Mouse (Mus musculus): Measurements from ENCODE around the gene Smad3.

The Smad3 gene

DNA sequence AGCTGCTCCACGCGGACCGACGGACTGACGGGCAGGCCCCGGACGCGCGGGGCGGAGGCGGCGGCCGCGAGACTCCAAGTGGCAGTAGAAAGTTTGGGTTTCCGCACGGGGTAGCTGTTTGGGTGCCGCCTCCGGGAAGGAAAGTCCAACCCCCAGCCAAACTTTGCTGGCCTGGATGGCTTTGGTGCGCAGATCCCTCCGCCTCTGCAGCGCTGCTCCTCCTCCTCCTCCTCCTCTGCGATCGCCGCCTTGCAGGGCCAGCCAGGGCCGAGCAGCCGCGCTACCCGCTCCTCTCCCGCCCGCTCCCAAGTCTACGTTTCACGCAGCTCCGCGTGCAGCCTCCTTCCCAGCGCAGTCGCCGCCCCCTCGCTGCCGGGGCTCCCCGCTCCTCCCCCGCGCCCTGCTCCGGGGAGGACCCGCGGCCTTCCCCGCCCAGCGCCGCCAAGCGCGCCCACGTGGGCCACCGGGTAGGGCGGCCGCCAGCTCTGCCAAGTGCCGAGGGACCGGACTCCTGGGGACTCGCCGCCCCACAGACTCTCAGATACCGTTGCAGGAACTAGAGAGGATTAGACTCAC lies at the start of gene Smad3:
TSS of gene Smad3 (minus strand) at position 130 of the 576 bp plus-strand sequence.
- DNase-seq: peak; percentile 80 to 83

DNA sequence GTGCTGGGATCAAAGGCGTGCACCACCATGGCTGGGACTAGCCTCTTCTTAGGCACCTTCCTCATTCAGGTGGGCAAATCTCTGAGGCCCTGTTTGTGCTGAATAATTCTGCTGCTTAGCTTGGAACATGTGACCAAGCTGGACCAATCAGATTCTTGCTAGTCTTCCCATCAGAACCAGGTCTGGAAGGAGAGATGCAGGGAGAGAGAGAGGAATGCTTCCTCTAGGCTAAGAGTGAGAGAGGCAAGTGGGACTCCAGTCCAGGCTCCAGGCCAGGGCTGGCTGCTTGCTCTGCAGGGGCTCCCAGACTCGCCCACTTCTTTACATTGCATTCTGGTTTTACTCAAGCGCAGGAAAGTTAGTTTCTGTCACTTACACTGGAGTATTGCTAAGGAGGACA lies 47.1 kb upstream of the Smad3 start:
- no peak for DNase-seq

GRCm38 (mm10) chr9:63803181-63803591 lies 45.4 kb upstream of the Smad3 start:
- no peak for DNase-seq

GRCm38 (mm10) chr9:63802504-63802903 lies 44.7 kb upstream of the Smad3 start:
- DNase-seq: no peak

DNA sequence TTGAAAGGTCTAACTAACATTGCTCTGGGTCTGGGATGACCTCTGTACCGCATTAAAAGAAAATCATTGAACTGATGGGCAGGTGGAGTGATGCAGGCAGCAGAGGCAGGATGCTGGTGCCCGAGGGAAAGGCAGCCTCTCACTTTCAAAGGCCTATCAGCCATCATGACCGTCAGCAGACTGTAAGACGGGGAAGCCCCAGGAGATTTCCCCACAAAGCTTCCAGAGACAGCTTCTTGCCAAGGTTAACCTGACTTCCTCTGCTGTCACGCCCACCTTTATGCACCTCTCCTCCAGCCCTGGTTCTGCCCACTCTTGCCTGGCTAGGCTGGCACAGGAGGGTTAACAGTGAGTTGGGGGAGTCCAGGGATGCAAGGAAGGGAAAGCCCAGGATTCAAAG lies 44.3 kb upstream of the Smad3 start:
- DNase-seq: no peak

- no peak for DNase-seq
Observed at GRCm38 (mm10) chr9:63796429-63796828, 38.6 kb upstream of the Smad3 start.

GRCm38 (mm10) chr9:63793731-63794495 lies 36.1 kb upstream of the Smad3 start:
- DNase-seq: no peak

DNA sequence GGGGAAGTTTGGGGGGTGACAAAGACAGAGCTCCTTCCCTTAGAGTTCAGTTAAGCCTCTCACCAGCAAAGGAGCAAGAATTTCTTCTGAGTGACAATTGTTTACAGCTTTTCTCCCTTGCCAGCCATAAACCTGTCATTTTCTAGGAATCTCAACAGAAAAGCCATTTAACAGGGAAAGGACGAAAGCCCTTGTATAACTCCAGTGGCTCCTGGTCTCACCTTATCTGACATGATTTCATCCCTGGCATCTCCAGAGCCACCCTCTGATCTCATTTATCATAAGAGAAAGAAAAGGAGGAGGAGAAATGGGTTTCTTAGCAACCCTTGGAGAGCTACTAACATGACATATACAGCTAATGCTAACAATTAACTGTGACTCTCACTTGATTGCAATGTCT lies 33.9 kb upstream of the Smad3 start:
- no peak for DNase-seq

GRCm38 (mm10) chr9:63791275-63791674 lies 33.5 kb upstream of the Smad3 start:
- DNase-seq: no peak

DNA sequence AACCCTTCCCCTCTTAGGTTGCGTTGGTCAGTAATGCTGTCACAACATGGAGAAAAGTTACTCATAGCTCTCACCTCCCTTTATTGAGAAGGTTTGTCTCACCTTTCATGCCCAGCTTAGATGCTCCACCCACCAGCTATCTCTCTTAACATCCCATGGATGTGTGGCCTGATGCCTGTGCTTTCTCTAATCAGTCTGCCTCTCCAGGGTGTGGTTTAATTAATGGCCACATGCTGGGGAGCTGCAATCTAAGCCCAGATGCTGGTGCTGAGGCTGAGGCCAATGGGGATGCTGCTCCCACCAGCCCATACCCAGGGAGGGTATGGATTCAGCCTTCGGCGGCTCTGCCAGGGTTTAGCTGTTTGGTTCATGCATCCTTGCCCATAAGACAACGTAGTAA lies 32.4 kb upstream of the Smad3 start:
- no peak for DNase-seq

- DNase-seq: no peak
Observed at GRCm38 (mm10) chr9:63789386-63789785, 31.6 kb upstream of the Smad3 start.

DNA sequence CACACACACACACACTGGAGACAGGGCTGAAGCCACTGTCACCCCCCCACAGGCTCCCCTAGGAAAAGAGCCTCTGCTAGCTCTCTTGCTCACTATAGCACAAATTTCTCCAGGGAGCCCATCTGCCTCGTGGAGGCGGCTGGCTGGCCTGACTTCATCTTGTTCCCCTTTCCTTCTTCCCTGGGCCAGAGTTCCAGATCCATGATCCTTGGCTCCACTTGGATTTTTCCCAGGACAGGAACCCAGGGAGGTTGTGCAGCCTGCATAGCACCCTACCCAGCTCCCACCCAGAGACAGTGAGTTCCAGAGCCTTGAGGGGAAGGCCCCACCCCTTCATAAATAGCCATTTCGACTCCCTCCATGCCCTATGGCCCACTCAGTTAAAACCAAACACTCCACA lies 29.8 kb upstream of the Smad3 start:
- DNase-seq: no peak

DNA sequence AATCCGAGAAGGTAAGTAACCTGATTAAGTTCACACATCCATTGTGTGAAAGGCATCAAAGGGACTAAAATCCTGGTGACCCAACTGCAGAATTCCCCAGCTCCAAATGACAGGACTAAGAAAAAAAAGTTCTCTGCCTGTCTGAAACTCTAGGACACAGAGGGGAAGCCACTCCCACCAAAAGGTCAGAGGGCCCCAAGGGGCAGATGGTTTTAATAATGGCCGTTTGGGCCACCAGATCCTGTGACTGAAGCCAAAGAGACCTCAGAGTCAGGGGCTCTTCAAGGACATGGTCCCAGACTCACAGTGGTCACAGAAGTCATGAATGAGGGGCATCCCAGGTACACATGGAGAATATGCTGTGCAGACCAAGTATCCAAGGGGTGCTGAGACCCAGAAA lies 29.3 kb upstream of the Smad3 start:
- DNase-seq: no peak

GRCm38 (mm10) chr9:63786026-63786670 lies 28.4 kb upstream of the Smad3 start:
- DNase-seq: no peak

DNA sequence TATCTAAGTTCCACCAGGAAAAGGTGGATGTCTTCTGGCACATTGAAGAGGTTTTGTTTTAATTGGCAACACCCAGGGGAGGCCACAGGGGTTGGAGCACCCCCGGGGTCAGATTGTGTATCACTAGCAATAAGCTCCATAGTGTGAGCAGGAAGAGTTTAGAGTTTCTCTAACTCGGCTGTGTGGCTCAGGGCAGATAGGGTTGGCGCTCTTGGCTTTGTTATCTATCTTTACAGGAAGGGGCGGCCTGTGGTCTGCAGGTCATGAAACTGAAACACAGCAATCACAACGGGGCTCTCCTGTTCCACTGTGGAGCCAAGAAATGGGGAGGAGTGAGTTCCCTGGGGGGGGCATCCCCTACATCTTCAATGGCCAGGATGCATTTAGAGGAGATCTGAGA lies 27.7 kb upstream of the Smad3 start:
- no peak for DNase-seq

GRCm38 (mm10) chr9:63784597-63784996 lies 26.8 kb upstream of the Smad3 start:
- DNase-seq: no peak

DNA sequence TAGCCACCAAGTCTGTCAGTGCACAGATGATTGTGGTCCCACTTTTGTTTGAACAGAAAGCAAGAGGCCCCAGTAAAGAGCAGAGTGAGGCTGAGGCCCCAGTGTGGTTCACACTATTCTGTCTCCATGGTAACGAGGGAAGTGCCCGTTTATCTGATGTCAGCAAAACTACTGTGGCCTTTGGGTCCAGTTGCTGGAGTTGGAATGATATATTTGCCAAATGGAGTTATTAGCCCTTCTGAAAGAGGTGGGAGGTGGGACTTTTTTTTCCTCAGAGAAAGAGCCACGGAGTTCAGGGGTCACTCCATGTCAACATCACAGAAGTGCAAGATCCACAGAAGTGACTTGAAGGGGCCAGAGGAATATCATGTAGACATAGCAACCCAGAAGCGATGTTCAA lies 24.9 kb upstream of the Smad3 start:
- DNase-seq: no peak

DNA sequence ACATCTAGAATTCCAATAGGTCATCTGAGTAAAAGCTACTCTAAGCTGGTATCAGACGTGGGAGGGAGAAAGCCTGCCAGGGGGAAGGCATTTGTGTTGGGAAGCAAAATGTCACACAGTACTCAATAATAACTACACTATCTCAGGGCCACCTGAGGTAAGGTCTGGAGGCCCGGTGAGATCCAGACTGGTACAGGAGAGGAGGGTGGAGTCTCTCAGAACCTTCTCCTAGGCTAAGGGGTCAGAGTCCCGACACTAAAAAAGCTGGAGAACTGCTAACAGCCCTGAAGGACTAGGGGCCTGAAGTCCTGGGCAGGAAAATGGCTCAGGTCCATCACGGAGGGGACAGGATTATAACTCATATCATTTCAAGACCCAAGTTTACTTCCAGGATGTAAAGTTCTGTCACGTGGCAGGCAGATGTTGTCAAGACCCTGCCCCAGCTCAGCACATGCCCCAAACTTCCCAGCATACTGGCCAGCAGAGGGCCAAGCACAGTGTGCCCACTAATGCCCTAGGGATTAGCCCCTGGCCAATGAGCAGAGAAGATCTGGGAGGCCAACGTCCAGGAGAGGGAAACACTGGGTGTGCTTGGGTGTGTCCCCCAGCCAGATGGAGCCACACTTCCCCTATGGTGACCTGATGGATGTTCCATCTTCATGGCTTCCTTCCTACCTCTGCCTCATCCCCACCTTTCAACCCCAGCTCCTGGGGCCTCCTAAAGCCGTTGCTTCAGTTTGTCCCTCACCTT lies 24.1 kb upstream of the Smad3 start:
- no peak for DNase-seq

DNA sequence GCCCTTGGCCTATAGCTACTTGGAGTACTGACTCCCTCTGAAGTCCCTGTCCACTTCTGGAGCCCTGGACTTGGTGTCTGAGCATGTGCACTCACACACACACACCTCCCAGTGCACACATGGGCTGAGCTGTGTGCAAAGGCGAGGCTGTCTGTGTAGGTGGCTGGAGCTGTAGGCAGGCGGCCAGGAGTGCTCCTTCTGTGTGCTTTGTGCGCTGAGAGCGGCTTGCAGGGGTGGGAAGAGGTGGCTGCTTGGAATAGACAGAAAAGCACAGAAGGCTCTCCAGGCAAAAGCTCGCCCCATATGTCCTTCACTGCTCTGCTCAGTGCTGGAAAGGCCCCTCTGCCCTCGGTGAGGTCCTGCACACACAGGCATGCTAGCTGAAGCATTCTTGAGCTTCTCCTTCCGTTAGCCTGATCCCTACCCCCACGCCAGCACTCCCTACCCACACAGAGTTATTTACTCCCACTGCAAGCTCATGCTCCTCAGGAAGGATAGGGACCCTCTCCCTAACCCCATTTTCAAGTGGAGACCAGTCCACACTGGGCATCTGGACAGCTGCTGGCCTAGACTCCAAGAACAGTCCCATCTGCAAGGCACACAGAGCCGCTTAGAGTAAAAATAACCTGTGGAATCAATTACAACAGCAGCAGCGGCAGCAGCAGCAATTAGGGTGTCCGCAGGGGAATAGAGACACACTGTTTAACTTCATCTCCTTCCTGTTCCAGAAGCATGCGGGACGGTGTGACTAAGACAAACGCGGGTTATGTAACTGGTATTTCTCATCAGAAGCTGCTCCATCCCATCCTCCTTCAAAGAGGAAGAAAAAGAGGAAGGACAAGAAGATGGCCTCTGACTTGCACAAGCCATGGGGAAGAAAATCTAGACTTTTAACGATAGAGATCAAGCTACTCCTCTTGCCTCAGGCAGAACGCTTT lies 22.4 kb upstream of the Smad3 start:
- no peak for DNase-seq

DNA sequence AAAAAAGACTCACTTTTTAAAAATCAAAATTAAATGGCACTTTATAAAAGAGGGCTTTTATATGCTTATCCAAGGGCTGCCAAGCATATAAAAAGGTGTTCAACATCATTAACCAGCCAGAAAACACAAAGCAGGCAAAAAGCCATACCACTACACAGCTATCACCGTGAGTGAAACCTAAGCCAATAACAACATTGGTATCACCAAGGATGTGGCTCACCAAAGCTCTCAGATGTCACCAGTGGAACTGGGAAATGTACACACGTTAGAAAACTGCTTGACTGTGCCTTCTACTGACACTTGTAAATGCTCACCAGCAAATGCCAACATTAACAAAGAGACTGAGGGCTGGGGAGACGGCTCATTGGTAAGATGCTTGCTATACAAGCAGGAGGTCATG lies 18.9 kb upstream of the Smad3 start:
- DNase-seq: no peak

DNA sequence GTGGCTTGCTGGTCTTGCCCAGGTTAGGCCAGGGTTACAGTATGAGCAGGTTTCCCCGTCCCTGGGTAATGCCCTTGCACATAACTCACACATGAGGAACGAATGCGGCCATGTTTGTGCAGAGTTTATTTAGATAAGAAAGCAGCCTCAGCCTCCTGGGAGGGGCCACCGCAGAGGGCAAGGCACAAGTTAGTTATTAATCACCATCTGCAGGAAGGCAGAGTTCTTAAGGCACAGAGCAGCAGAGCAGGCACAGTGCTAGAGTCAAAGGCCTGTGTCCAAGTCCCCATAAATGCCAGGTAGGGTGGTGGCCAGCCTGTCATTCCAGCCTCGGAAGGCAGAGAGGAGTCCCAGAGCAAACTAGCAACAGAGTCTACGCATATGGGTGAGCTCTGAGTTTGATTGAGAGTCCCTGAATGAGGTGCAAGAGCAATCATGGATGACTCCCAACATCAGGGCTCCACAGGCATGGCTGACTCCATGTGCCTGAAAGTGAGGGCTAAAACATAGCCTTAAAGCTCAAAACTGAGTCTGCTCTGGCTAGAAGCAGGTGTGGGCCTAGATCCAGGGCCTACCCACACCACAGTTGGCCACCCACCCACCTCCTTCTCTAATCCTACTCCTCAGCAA lies 17.2 kb upstream of the Smad3 start:
- DNase-seq: no peak

DNA sequence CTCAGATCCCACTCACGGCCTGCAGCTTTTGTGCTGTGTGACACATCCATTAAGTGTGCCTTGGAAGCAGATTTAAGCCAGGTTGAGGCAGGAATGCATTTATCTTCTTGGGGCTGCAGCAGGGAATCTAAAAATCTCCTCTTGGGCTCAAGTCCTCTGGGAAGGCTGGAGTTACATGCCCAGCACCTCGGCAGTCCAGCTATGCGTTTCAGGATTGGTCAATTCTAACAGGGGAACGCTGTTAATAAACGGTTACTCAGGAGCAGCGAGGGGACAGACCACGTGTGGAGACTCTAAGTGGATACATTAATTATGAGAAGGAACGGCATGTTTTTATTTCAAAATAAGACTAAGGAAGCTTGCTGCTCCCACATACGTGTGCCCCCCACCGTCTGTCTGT lies 14.7 kb upstream of the Smad3 start:
- no peak for DNase-seq
